In genomic region chr9:66937507-66937906, GRCm38 (mm10) we compare ENCODE assay signal across 9 mouse cellular contexts. TPM values are rescaled to one million over a fixed set of nuclear protein-coding genes. Genes with fewer than 3 reads are reported as not detected.
DNase-seq lines count a peak whose midpoint lies in the region; ATAC-seq lines count a peak whose summit lies in the region.
"Had no signal": no experiment of that assay in that cellular context is flagged by ENCODE, and none has a peak within 500 bp of the region (broad histone marks: within the 10 kb centered on the region; RNA-seq: fewer than 3 reads in every experiment).

No protein-coding gene starts in this region.

- ATAC-seq in hematopoietic stem cell, adult 5-6 weeks (replicated peaks in 1 of 2; ENCODE audit: insufficient read depth in 1 of 2, low FRiP score in 2 of 2, low TSS enrichment in 1 of 2, low read depth in 1 of 2, poor library complexity in 2 of 2, severe bottlenecking in 2 of 2): peak; percentile 58 to 60; a peak in 3 of 4 replicates
- ATAC-seq: CD4-positive, CD25-positive, alpha-beta regulatory T cell, adult 4 months had no signal

- peak; percentile 53 for DNase-seq in cerebellum, adult 9-11 months
- no peak for DNase-seq in cerebellum, adult 9-10 months
- DNase-seq in kidney, postnatal 25 days: peak; percentile 43 to 60
- no peak for DNase-seq in kidney, adult 11 months
- DNase-seq in adrenal gland, postnatal 36 days: peak; percentile 13 to 57
- DNase-seq in c-Kit-positive CD71-positive TER-119-positive erythroid progenitor cells, embryonic 14.5 days (ENCODE audit: low spot score): no peak
- no peak for DNase-seq in layer of hippocampus, adult 8-10 months (ENCODE audit: low spot score in 2 of 2)

RNA-seq across cellular contexts. Expression of gene Rps27l, which starts 8.4 kb away (rescaled TPM):
- total RNA-seq in adrenal gland, postnatal 36 days (2021): 100 to 1,000 TPM; 270 to 313 TPM
- 82.7 and 100 TPM in 2 replicates for total RNA-seq in hematopoietic stem cell, adult 5-6 weeks (2017)
- 10 to 100 TPM; 38.7 to 48.0 (median 44.1) TPM for total RNA-seq in layer of hippocampus, adult 8-10 months (2022)

RNA-seq across cellular contexts. Expression of gene Rab8b, which starts 18.0 kb away (rescaled TPM):
- 10 to 100 TPM; 18.9 to 21.9 TPM for total RNA-seq in adrenal gland, postnatal 36 days (2021)
- 99.3 and 118 TPM in 2 replicates for total RNA-seq in hematopoietic stem cell, adult 5-6 weeks (2017)
- 10 to 100 TPM; 37.9 to 58.3 (median 47.4) TPM for total RNA-seq in layer of hippocampus, adult 8-10 months (2022)

RNA-seq across cellular contexts. Expression of gene Lactb, which starts 37.8 kb away (rescaled TPM):
- total RNA-seq in adrenal gland, postnatal 36 days (2021): 10 to 100 TPM; 16.9 to 20.5 TPM
- 17.9 and 23.8 TPM in 2 replicates for total RNA-seq in hematopoietic stem cell, adult 5-6 weeks (2017)
- 10 to 100 TPM; 13.8 to 17.4 (median 16.6) TPM for total RNA-seq in layer of hippocampus, adult 8-10 months (2022)

Comparison
In these comparisons a context has a peak if more than half of its experiments do, and no peak if none do; other contexts are left out.
1. DNase-seq: peak in cerebellum, adult 9-11 months (single experiment), kidney, postnatal 25 days (2 of 2) and adrenal gland, postnatal 36 days (2 of 2); none in cerebellum, adult 9-10 months (single experiment), kidney, adult 11 months (single experiment), c-Kit-positive CD71-positive TER-119-positive erythroid progenitor cells, embryonic 14.5 days (single experiment) and layer of hippocampus, adult 8-10 months (0 of 2).